Mouse (Mus musculus) myocyte (in vitro differentiated cells): ENCODE measurements at regions not wholly inside any gene's neighbourhood (a gene's known extent, or its start where the extent isn't known, plus 50 kb on each side); places are given as distances from the start of the nearest gene placed in this dataset.
"Not testable (repeated sequence)": the region's sequence is repeated elsewhere in the genome, so short reads cannot be mapped to it uniquely, and the experiment has no call there.

ENCODE experiments used
- H3K27me3 ChIP-seq: one replicate; pipeline ENCODE4 v1.6.1; 2011; ENCODE audit not compliant: control insufficient read depth, insufficient read depth, insufficient read length
- H3K36me3 ChIP-seq: one replicate; pipeline ENCODE4 v1.6.1; 2011; ENCODE audit not compliant: control insufficient read depth, insufficient read depth
- H3K4me2 ChIP-seq: one replicate; pipeline ENCODE4 v1.6.1; 2011; ENCODE audit warnings: low read depth, control low read depth
- H3K4me3 ChIP-seq: one replicate; pipeline ENCODE4 v1.5.1; 2011; ENCODE audit warnings: mild to moderate bottlenecking, control low read depth, moderate library complexity
- H3K79me2 ChIP-seq: one replicate; pipeline ENCODE4 v1.6.1; 2011; ENCODE audit not compliant: control insufficient read depth, insufficient read depth
- H3ac ChIP-seq: one replicate; pipeline ENCODE4 v1.6.1; 2011; ENCODE audit not compliant: control insufficient read depth, insufficient read length
- CEBPB ChIP-seq: IDR thresholded peaks from 2 replicates; pipeline ENCODE4 v1.6.1; 2011; ENCODE audit warnings: mild to moderate bottlenecking, moderate library complexity; ENCODE audit not compliant: poor library complexity, insufficient read depth, severe bottlenecking
- E2F4 ChIP-seq: IDR thresholded peaks from one replicate; pipeline ENCODE4 v1.6.1; 2011; ENCODE audit warnings: mild to moderate bottlenecking, control low read depth, moderate library complexity; ENCODE audit not compliant: insufficient read depth
- MAX ChIP-seq: IDR thresholded peaks from one replicate; pipeline ENCODE4 v1.6.1; 2011; ENCODE audit warnings: low read depth, mild to moderate bottlenecking, control low read depth
- MYOD1 ChIP-seq, 3 experiments: IDR thresholded peaks; one replicate each; pipeline ENCODE4 v1.6.1; 2011; ENCODE audit warnings: control low read depth in 2 of 3, low read depth in 2 of 3, mild to moderate bottlenecking in 2 of 3, moderate library complexity in 1 of 3; ENCODE audit not compliant: insufficient read length in 2 of 3, control insufficient read depth in 1 of 3
- MYOG ChIP-seq, 3 experiments: IDR thresholded peaks; one replicate each; pipeline ENCODE4 v1.6.1; 2011; ENCODE audit warnings: control low read depth in 2 of 3, low read depth in 2 of 3, mild to moderate bottlenecking in 2 of 3; ENCODE audit not compliant: insufficient read length in 2 of 3, control insufficient read depth in 1 of 3, insufficient read depth in 1 of 3
- POLR2A ChIP-seq: IDR thresholded peaks from one replicate; pipeline ENCODE4 v1.6.1; 2011; ENCODE audit warnings: low read depth, mild to moderate bottlenecking, control low read depth, moderate library complexity; ENCODE audit not compliant: insufficient read length
- POLR2AphosphoS2 ChIP-seq: IDR thresholded peaks from one replicate; pipeline ENCODE4 v1.6.1; 2011; ENCODE audit warnings: low read depth, control low read depth; ENCODE audit not compliant: insufficient read length
- REST ChIP-seq: IDR thresholded peaks from one replicate; pipeline ENCODE4 v1.6.1; 2011; ENCODE audit warnings: mild to moderate bottlenecking, control low read depth, moderate library complexity; ENCODE audit not compliant: insufficient read depth, insufficient read length
- SRF ChIP-seq: IDR thresholded peaks from one replicate; pipeline ENCODE4 v1.6.1; 2011; ENCODE audit warnings: low read depth; ENCODE audit not compliant: control insufficient read depth, insufficient read length
- TCF12 ChIP-seq: IDR thresholded peaks from one replicate; pipeline ENCODE4 v1.6.1; 2011; ENCODE audit warnings: mild to moderate bottlenecking, control low read depth; ENCODE audit not compliant: poor library complexity, insufficient read depth, severe bottlenecking
- TCF3 ChIP-seq: IDR thresholded peaks from one replicate; pipeline ENCODE4 v1.6.1; 2011; ENCODE audit warnings: low read depth, control low read depth; ENCODE audit not compliant: insufficient read length
- USF1 ChIP-seq: IDR thresholded peaks from one replicate; pipeline ENCODE4 v1.6.1; 2011; ENCODE audit warnings: low read depth, mild to moderate bottlenecking, control low read depth, moderate library complexity

GRCm38 (mm10) chr6:84307556-84307955 lies 286.2 kb downstream of the Cyp26b1 start:
- no peaks in the 10 kb centered on the region for H3K27me3 ChIP-seq
- no peak overlapping the region for H3ac ChIP-seq
- no peaks in the 10 kb centered on the region for H3K36me3 ChIP-seq
- no peak for TF ChIP-seq MYOG (IDR thresholded peaks at IDR 0.05; ENCODE audit: control insufficient read depth in 1 of 3, insufficient read depth in 1 of 3, insufficient read length in 2 of 3, low read depth in 2 of 3)
- TF ChIP-seq SRF: no peak
- no peak for TF ChIP-seq MAX
- no peak for TF ChIP-seq USF1
- no peak for TF ChIP-seq E2F4
- TF ChIP-seq TCF3: no peak
- TF ChIP-seq MYOD1 (IDR thresholded peaks at IDR 0.05; ENCODE audit: control insufficient read depth in 1 of 3, insufficient read length in 2 of 3, low read depth in 2 of 3): no peak
- no peak for TF ChIP-seq POLR2A
- TF ChIP-seq TCF12: no peak
- no peak for TF ChIP-seq REST
- TF ChIP-seq CEBPB: no peak
- no peak for TF ChIP-seq POLR2AphosphoS2
- no peak overlapping the region for H3K4me2 ChIP-seq
- no peak overlapping the region for H3K4me3 ChIP-seq
- H3K79me2 ChIP-seq: no peaks in the 10 kb centered on the region

- no peak overlapping the region for H3ac ChIP-seq
- no peak overlapping the region for H3K4me2 ChIP-seq
- H3K4me3 ChIP-seq: no peak overlapping the region
- TF ChIP-seq SRF: no peak
- no peak for TF ChIP-seq REST
- TF ChIP-seq POLR2A: no peak
- TF ChIP-seq E2F4: no peak
- no peak for TF ChIP-seq TCF12
- no peak for TF ChIP-seq MAX
- no peak for TF ChIP-seq MYOD1 (IDR thresholded peaks at IDR 0.05; ENCODE audit: control insufficient read depth in 1 of 3, insufficient read length in 2 of 3, low read depth in 2 of 3)
- no peak for TF ChIP-seq TCF3
- no peak for TF ChIP-seq POLR2AphosphoS2
- TF ChIP-seq MYOG (IDR thresholded peaks at IDR 0.05; ENCODE audit: control insufficient read depth in 1 of 3, insufficient read depth in 1 of 3, insufficient read length in 2 of 3, low read depth in 2 of 3): no peak
- no peak for TF ChIP-seq USF1
- no peak for TF ChIP-seq CEBPB
- H3K27me3 ChIP-seq: no peaks in the 10 kb centered on the region
- H3K36me3 ChIP-seq: no peaks in the 10 kb centered on the region
- H3K79me2 ChIP-seq: no peaks in the 10 kb centered on the region
Observed at GRCm38 (mm10) chr6:84306585-84306984, 287.1 kb downstream of the Cyp26b1 start.

GRCm38 (mm10) chr6:84305093-84305492 lies 288.6 kb downstream of the Cyp26b1 start:
- Histone ChIP-seq H3K79me2 (no peaks in the 10 kb centered on the region), H3K36me3 (no peaks in the 10 kb centered on the region)
- TF ChIP-seq E2F4 (no peak), MYOD1 (IDR thresholded peaks at IDR 0.05; ENCODE audit: control insufficient read depth in 1 of 3, insufficient read length in 2 of 3, low read depth in 2 of 3) (no peak), SRF (no peak), TCF3 (no peak), USF1 (no peak), MAX (no peak), MYOG (IDR thresholded peaks at IDR 0.05; ENCODE audit: control insufficient read depth in 1 of 3, insufficient read depth in 1 of 3, insufficient read length in 2 of 3, low read depth in 2 of 3) (no peak), CEBPB (no peak)

GRCm38 (mm10) chr6:84302916-84303315 lies 290.8 kb downstream of the Cyp26b1 start:
- not testable (repeated sequence) for H3K79me2 ChIP-seq, H3K4me3 ChIP-seq, H3ac ChIP-seq, H3K27me3 ChIP-seq, H3K36me3 ChIP-seq, H3K4me2 ChIP-seq

More at GRCm38 (mm10) chr6:84305093-84305492, 288.6 kb downstream of the Cyp26b1 start:
- H3K4me2 ChIP-seq: no peak overlapping the region
- no peaks in the 10 kb centered on the region for H3K27me3 ChIP-seq
- no peak overlapping the region for H3ac ChIP-seq
- no peak overlapping the region for H3K4me3 ChIP-seq

GRCm38 (mm10) chr6:84299936-84300335 lies 291.5 kb downstream of the Dysf start:
- no peak overlapping the region for H3K4me3 ChIP-seq
- H3K27me3 ChIP-seq: no peaks in the 10 kb centered on the region
- no peaks in the 10 kb centered on the region for H3K36me3 ChIP-seq
- H3ac ChIP-seq: no peak overlapping the region
- H3K79me2 ChIP-seq: no peaks in the 10 kb centered on the region
- TF ChIP-seq REST (no peak), USF1 (no peak), TCF12 (no peak), MYOD1 (IDR thresholded peaks at IDR 0.05; ENCODE audit: control insufficient read depth in 1 of 3, insufficient read length in 2 of 3, low read depth in 2 of 3) (no peak), TCF3 (no peak), MYOG (IDR thresholded peaks at IDR 0.05; ENCODE audit: control insufficient read depth in 1 of 3, insufficient read depth in 1 of 3, insufficient read length in 2 of 3, low read depth in 2 of 3) (no peak), CEBPB (no peak), POLR2AphosphoS2 (no peak), MAX (no peak), E2F4 (no peak), POLR2A (no peak), SRF (no peak)
- H3K4me2 ChIP-seq: no peak overlapping the region
